Mouse (Mus musculus) liver, embryonic 11.5 days (tissue): ENCODE measurements around the gene Lrrc58. TPM values are rescaled to one million over a fixed set of nuclear protein-coding genes. Genes with fewer than 3 reads are reported as not detected.

Experiments used
- ATAC-seq: fragments of 200-750 bp; cut with Nextera tagmentation; replicated peaks from 2 replicates; pipeline ENCODE4 v1.8.0; 2017; ENCODE audit warnings: moderate number of reproducible peaks, mild to moderate bottlenecking, moderate TSS enrichment, moderate library complexity; ENCODE audit not compliant: low FRiP score
- DNase-seq: peaks from one replicate; pipeline ENCODE4 v3.0.0-alpha.2; 2017; ENCODE audit warnings: low spot score
- H3K27ac ChIP-seq: fragments of 300-500 bp; sonication (generic); 2 replicates; pipeline ENCODE4 v1.5.1; 2014; ENCODE audit warnings: mild to moderate bottlenecking, low read depth, low read length, control low read depth
- H3K27me3 ChIP-seq: fragments of 300-500 bp; sonication (generic); replicated peaks from 2 replicates; pipeline ENCODE4 v1.6.1; 2014; ENCODE audit warnings: low read length, mixed read lengths; ENCODE audit not compliant: control insufficient read depth, insufficient read depth
- H3K36me3 ChIP-seq: fragments of 300-500 bp; sonication (generic); 2 replicates; pipeline ENCODE4 v1.6.1; 2014; ENCODE audit warnings: mild to moderate bottlenecking, low read length, moderate library complexity, mixed read lengths; ENCODE audit not compliant: control insufficient read depth, insufficient read depth
- H3K4me1 ChIP-seq: fragments of 300-500 bp; sonication (generic); replicated peaks from 2 replicates; pipeline ENCODE4 v1.6.1; 2014; ENCODE audit warnings: low read length, mixed read lengths; ENCODE audit not compliant: control insufficient read depth, insufficient read depth
- H3K4me2 ChIP-seq: fragments of 300-500 bp; sonication (generic); 2 replicates; pipeline ENCODE4 v1.6.1; 2014; ENCODE audit warnings: mild to moderate bottlenecking, control low read depth, moderate library complexity
- H3K4me3 ChIP-seq: fragments of 300-500 bp; sonication (generic); 2 replicates; pipeline ENCODE4 v1.5.1; 2014; ENCODE audit warnings: low read depth, low read length, control low read depth
- H3K9ac ChIP-seq: fragments of 300-500 bp; sonication (generic); 2 replicates; pipeline ENCODE4 v1.6.1; 2014; ENCODE audit warnings: low read depth, low read length, control low read depth
- H3K9me3 ChIP-seq: fragments of 300-500 bp; sonication (generic); 2 replicates; pipeline ENCODE4 v1.6.1; 2016; ENCODE audit warnings: low read length, inconsistent platforms, mixed read lengths; ENCODE audit not compliant: control insufficient read depth
- WGBS: fragments of 180-500 bp; shearing (Covaris S2); extraction: QIAGEN DNeasy Blood & Tissue Kit; methylation state at CpG from one replicate; pipeline ENCODE4 v1.1.7; 2014; 5-methylcytosine and 5-hydroxymethylcytosine counted together
- polyA plus RNA-seq: library from polyadenylated mRNA; unstranded; fragments of >200 nt; fragmentation: Nextera tagmentation; extraction: Ambion mirVana; gene quantifications from 2 replicates; pipeline ENCODE4 v1.2.1, GENCODE M21; 2014

Lrrc58 gene
- polyA plus RNA-seq, 1 experiment from 2014 or later: 36.2 TPM

- Histone ChIP-seq H3K4me1 (peaks cover 8% of the 10 kb centered on the region; the same call in 1 of the 2 replicates), H3K27me3 (no peaks in the 10 kb centered on the region), H3K4me3 (no peak overlapping the region), H3K27ac (no peak overlapping the region), H3K4me2 (no peak overlapping the region), H3K9ac (no peak overlapping the region), H3K36me3 (peaks cover 22% of the 10 kb centered on the region), H3K9me3 (no peaks in the 10 kb centered on the region)
- ATAC-seq (no peak), DNase-seq (no peak)
- 98% methylated on average over 3 of the region's 3 CpGs for WGBS
Measured at GRCm38 (mm10) chr16:37877406-37877805, 9.2 kb downstream of the Lrrc58 start.

- no peak for DNase-seq
- no peaks in the 10 kb centered on the region for H3K27me3 ChIP-seq
- no peak for ATAC-seq
- no peak overlapping the region for H3K4me2 ChIP-seq
- H3K9ac ChIP-seq: no peak overlapping the region
- H3K4me1 ChIP-seq: peaks cover 5% of the 10 kb centered on the region; the same call in 1 of the 2 replicates
- WGBS: 89% methylated on average over 7 of the region's 7 CpGs
- no peaks in the 10 kb centered on the region for H3K9me3 ChIP-seq
- H3K4me3 ChIP-seq: no peak overlapping the region
- no peak overlapping the region for H3K27ac ChIP-seq
- H3K36me3 ChIP-seq: peaks cover 33% of the 10 kb centered on the region
Measured at GRCm38 (mm10) chr16:37878951-37879505, 10.8 kb downstream of the Lrrc58 start.

GRCm38 (mm10) chr16:37879750-37880419 lies 11.7 kb downstream of the Lrrc58 start:
- Histone ChIP-seq H3K9ac (no peak overlapping the region), H3K27me3 (no peaks in the 10 kb centered on the region), H3K4me3 (no peak overlapping the region), H3K27ac (no peak overlapping the region), H3K4me2 (no peak overlapping the region), H3K9me3 (no peaks in the 10 kb centered on the region), H3K36me3 (peaks cover 35% of the 10 kb centered on the region), H3K4me1 (peaks cover 5% of the 10 kb centered on the region; the same call in 1 of the 2 replicates)
- 91% methylated on average over 4 of the region's 4 CpGs for WGBS
- no peak for DNase-seq
- ATAC-seq: no peak

DNA sequence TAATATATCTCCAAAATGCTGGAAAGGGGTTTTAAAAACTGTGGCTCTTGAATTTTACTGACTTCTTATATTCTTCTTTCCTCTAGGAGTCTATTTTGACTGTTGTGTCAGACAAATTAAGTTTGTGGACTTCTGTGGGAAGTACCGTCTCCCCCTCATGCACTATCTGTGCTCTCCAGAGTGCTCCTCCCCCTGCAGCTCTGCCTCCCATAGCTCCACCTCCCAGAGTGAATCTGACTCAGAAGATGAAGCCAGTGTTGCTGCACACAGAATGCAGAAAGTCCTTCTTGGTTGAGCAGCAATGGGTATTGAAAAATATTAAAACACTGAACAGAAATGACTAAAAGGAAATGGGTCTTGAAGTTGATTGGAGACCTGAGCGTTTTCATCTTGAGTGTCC lies 13.0 kb downstream of the Lrrc58 start:
- H3K4me2 ChIP-seq: no peak overlapping the region

GRCm38 (mm10) chr16:37888986-37889385 lies 20.8 kb downstream of the Lrrc58 start:
- Histone ChIP-seq H3K4me2 (no peak overlapping the region), H3K9me3 (no peaks in the 10 kb centered on the region), H3K4me1 (peaks cover 1% of the 10 kb centered on the region), H3K9ac (no peak overlapping the region), H3K36me3 (peaks cover 3% of the 10 kb centered on the region; the same call in 1 of the 2 replicates), H3K4me3 (no peak overlapping the region), H3K27me3 (no peaks in the 10 kb centered on the region), H3K27ac (no peak overlapping the region)
- DNase-seq: no peak
- no peak for ATAC-seq
- WGBS: 86% methylated on average over 3 of the region's 3 CpGs

More for the DNA sequence above, 13.0 kb downstream of the Lrrc58 start:
- Histone ChIP-seq H3K9ac (no peak overlapping the region), H3K9me3 (no peaks in the 10 kb centered on the region), H3K27me3 (no peaks in the 10 kb centered on the region), H3K4me3 (no peak overlapping the region), H3K36me3 (peaks cover 35% of the 10 kb centered on the region), H3K27ac (no peak overlapping the region), H3K4me1 (peaks cover 5% of the 10 kb centered on the region; the same call in 1 of the 2 replicates)
- WGBS: 67% methylated on average over 2 of the region's 2 CpGs
- ATAC-seq (no peak), DNase-seq (no peak)

DNA sequence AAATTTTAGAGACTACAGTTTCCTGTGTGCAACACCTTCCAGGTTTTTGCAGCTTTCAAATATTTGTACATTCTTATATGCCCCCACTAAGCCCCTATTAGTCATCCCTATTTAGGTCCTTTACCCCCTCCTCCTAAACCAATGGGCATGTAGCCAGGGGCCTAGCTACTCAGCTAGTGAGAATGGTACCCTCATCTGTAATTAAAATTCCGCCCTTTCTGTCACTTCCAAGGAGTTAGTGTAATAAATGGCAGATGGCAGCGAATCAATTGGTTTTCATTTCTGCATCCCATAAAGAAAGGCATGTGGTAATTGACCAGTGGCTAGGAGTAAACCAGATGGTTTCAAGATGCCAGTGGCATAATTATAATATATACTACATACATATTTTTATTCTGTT lies 24.5 kb downstream of the Lrrc58 start:
- Histone ChIP-seq H3K9ac (no peak overlapping the region), H3K4me1 (peaks cover 9% of the 10 kb centered on the region), H3K36me3 (no peaks in the 10 kb centered on the region), H3K9me3 (no peaks in the 10 kb centered on the region), H3K27ac (no peak overlapping the region), H3K4me3 (no peak overlapping the region), H3K27me3 (no peaks in the 10 kb centered on the region), H3K4me2 (no peak overlapping the region)
- no peak for ATAC-seq
- no peak for DNase-seq
- WGBS: 82% methylated on average over 2 of the region's 2 CpGs

DNA sequence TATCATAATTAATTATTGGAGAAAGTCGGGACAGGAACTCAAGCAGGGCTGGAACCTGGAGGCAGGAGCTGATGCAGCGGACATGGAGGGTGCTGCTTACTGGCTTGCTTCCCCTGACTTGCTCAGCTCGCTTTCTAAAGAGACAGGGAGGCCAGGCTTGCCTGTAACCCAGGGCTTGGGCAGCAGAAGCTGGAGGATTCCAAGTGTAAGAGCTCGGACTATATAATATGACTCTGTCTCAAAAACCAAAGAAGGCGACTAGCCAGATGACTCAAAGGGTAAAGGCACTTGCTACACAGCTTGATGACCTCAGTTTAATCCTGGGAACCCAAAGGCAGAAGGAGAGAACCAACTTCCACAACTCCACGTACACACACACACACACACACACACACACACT lies 25.2 kb downstream of the Lrrc58 start:
- Histone ChIP-seq H3K9ac (no peak overlapping the region), H3K4me1 (peaks cover 9% of the 10 kb centered on the region), H3K27ac (no peak overlapping the region), H3K9me3 (no peaks in the 10 kb centered on the region), H3K4me3 (no peak overlapping the region), H3K36me3 (no peaks in the 10 kb centered on the region), H3K4me2 (no peak overlapping the region), H3K27me3 (no peaks in the 10 kb centered on the region)
- 63% methylated on average over 6 of the region's 6 CpGs for WGBS
- no peak for DNase-seq
- no peak for ATAC-seq

- Histone ChIP-seq H3K36me3 (no peaks in the 10 kb centered on the region), H3K9me3 (no peaks in the 10 kb centered on the region), H3K27me3 (no peaks in the 10 kb centered on the region), H3K4me2 (no peak overlapping the region), H3K9ac (no peak overlapping the region), H3K27ac (no peak overlapping the region), H3K4me1 (peaks cover 9% of the 10 kb centered on the region), H3K4me3 (no peak overlapping the region)
- no peak for DNase-seq
- peak; percentile 47 for ATAC-seq
- 54% methylated on average over 2 of the region's 2 CpGs for WGBS
Measured at GRCm38 (mm10) chr16:37893942-37894341, 25.8 kb downstream of the Lrrc58 start.

DNA sequence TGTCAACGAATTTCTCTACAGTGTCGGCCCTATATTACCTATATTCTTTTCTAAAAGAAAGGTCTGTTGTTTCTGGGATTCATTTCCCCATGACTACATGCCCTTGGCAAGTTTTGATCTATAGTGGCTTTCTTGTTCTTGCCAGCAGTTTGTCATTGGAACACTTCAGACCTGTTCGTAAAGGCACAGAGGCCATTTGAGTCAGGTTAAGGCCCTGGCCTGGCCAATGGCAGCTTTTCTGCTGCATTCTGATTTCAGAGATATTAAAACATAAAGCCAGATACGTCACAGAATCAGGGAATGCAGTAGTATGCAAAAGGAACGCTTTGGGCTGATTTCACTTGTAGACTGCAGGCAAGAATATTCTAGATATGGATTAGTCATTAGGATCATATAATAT lies 30.6 kb downstream of the Lrrc58 start:
- Histone ChIP-seq H3K27me3 (no peaks in the 10 kb centered on the region), H3K9me3 (no peaks in the 10 kb centered on the region), H3K4me2 (no peak overlapping the region), H3K27ac (no peak overlapping the region), H3K9ac (no peak overlapping the region), H3K36me3 (no peaks in the 10 kb centered on the region), H3K4me3 (no peak overlapping the region), H3K4me1 (peaks cover 9% of the 10 kb centered on the region)
- 88% methylated on average over 5 of the region's 5 CpGs for WGBS
- no peak for ATAC-seq
- DNase-seq: no peak
